Mouse (Mus musculus) embryonic facial prominence, embryonic 11.5 days (tissue): Measurements from ENCODE around the gene Tceal5. TPM values are rescaled to one million over a fixed set of nuclear protein-coding genes. Genes with fewer than 3 reads are reported as not detected.
"Not testable (repeated sequence)": the region's sequence is repeated elsewhere in the genome, so short reads cannot be mapped to it uniquely, and the experiment has no call there.

Experiments
- ATAC-seq: fragments of 200-750 bp; cut with Nextera tagmentation; replicated peaks from 2 replicates; pipeline ENCODE4 v1.8.0; 2017; ENCODE audit warnings: low read depth; ENCODE audit not compliant: insufficient number of reproducible peaks, low FRiP score, low TSS enrichment
- DNase-seq: peaks from one replicate; pipeline ENCODE4 v3.0.0-alpha.2; 2015; ENCODE audit warnings: low spot score
- H3K27ac ChIP-seq: fragments of 300-500 bp; sonication (generic); replicated peaks from 2 replicates; pipeline ENCODE4 v1.5.1; 2014; ENCODE audit warnings: mild to moderate bottlenecking, low read depth, low read length, control low read depth
- H3K27me3 ChIP-seq: fragments of 300-500 bp; sonication (generic); 2 replicates; pipeline ENCODE4 v1.6.1; 2014; ENCODE audit warnings: mild to moderate bottlenecking, low read length, moderate library complexity, mixed read lengths; ENCODE audit not compliant: control insufficient read depth, insufficient read depth
- H3K36me3 ChIP-seq: fragments of 300-500 bp; sonication (generic); replicated peaks from 2 replicates; pipeline ENCODE4 v1.6.1; 2014; ENCODE audit warnings: low read depth, mild to moderate bottlenecking, low read length, moderate library complexity, mixed read lengths; ENCODE audit not compliant: control insufficient read depth, insufficient read depth
- H3K4me1 ChIP-seq: fragments of 300-500 bp; sonication (generic); 2 replicates; pipeline ENCODE4 v1.6.1; 2014; ENCODE audit warnings: low read length, mixed read lengths; ENCODE audit not compliant: control insufficient read depth, insufficient read depth
- H3K4me2 ChIP-seq: fragments of 300-500 bp; sonication (generic); 2 replicates; pipeline ENCODE4 v1.6.1; 2014; ENCODE audit warnings: low read depth, mild to moderate bottlenecking, control low read depth, low read length, moderate library complexity
- H3K4me3 ChIP-seq: fragments of 300-500 bp; sonication (generic); 2 replicates; pipeline ENCODE4 v1.5.1; 2014; ENCODE audit warnings: low read depth, low read length, control low read depth
- H3K9ac ChIP-seq: fragments of 300-500 bp; sonication (generic); replicated peaks from 2 replicates; pipeline ENCODE4 v1.6.1; 2014; ENCODE audit warnings: mild to moderate bottlenecking, control low read depth, low read length
- H3K9me3 ChIP-seq: fragments of 300-500 bp; sonication (generic); replicated peaks from 2 replicates; pipeline ENCODE4 v1.6.1; 2016; ENCODE audit warnings: mild to moderate bottlenecking, low read length, inconsistent platforms, mixed read lengths; ENCODE audit not compliant: control insufficient read depth
- WGBS: fragments of 180-500 bp; shearing (Covaris S2); extraction: QIAGEN DNeasy Blood & Tissue Kit; methylation state at CpG from one replicate; pipeline ENCODE4 v1.1.7; 2014; 5-methylcytosine and 5-hydroxymethylcytosine counted together
- polyA plus RNA-seq: library from polyadenylated mRNA; unstranded; fragments of >200 nt; fragmentation: Nextera tagmentation; extraction: Ambion mirVana; gene quantifications from 2 replicates; pipeline ENCODE4 v1.2.1, GENCODE M21; 2014

The Tceal5 gene
- polyA plus RNA-seq, 1 experiment from 2014 or later = 2.4 TPM

- Histone ChIP-seq H3K27ac (no peak overlapping the region), H3K27me3 (no peaks in the 10 kb centered on the region), H3K4me1 (no peaks in the 10 kb centered on the region), H3K4me2 (no peak overlapping the region), H3K4me3 (no peak overlapping the region), H3K9ac (no peak overlapping the region), H3K36me3 (no peaks in the 10 kb centered on the region), H3K9me3 (no peaks in the 10 kb centered on the region)
- 77% methylated on average over 5 of the region's 5 CpGs for WGBS
- ATAC-seq = no peak
- no peak for DNase-seq
Measured at GRCm38 (mm10) chrX:136227768-136228167, 24.1 kb upstream of the Tceal5 start.

- no peak for ATAC-seq
- WGBS = 68% methylated on average over 6 of the region's 6 CpGs
Measured at GRCm38 (mm10) chrX:136223714-136224113, 20.0 kb upstream of the Tceal5 start.

GRCm38 (mm10) chrX:136216303-136216702 is 12.6 kb upstream of the Tceal5 start:
- Histone ChIP-seq H3K27ac (no peak overlapping the region), H3K36me3 (no peaks in the 10 kb centered on the region), H3K4me3 (no peak overlapping the region), H3K4me1 (no peaks in the 10 kb centered on the region), H3K9ac (no peak overlapping the region), H3K27me3 (no peaks in the 10 kb centered on the region), H3K4me2 (no peak overlapping the region), H3K9me3 (no peaks in the 10 kb centered on the region)
- 81% methylated on average over 1 of the region's 1 CpGs for WGBS
- DNase-seq = no peak
- no peak for ATAC-seq

More at GRCm38 (mm10) chrX:136223714-136224113, 20.0 kb upstream of the Tceal5 start:
- Histone ChIP-seq H3K27me3 (no peaks in the 10 kb centered on the region), H3K4me3 (no peak overlapping the region), H3K9me3 (no peaks in the 10 kb centered on the region), H3K9ac (no peak overlapping the region), H3K27ac (no peak overlapping the region), H3K36me3 (no peaks in the 10 kb centered on the region), H3K4me1 (no peaks in the 10 kb centered on the region), H3K4me2 (no peak overlapping the region)
- DNase-seq = no peak

GRCm38 (mm10) chrX:136214729-136215677 is 11.3 kb upstream of the Tceal5 start, which contains the start of the genes Tceal7 and Bex1:
Gene Tceal7, plus strand, starts transcription at chrX:136214779.
Gene Bex1, minus strand, starts transcription at chrX:136215513.
- peak; percentile 89 for ATAC-seq
- peak within 1 kb of the TSS; percentile 33 for H3K4me2 ChIP-seq
- not testable (repeated sequence) for H3K36me3 ChIP-seq, DNase-seq, H3K9me3 ChIP-seq, H3K4me1 ChIP-seq, H3K27ac ChIP-seq, H3K9ac ChIP-seq, H3K27me3 ChIP-seq
- peak within 1 kb of the TSS; percentile 33 for H3K4me3 ChIP-seq
- WGBS = 19% methylated on average over 9 of the region's 67 CpGs

GRCm38 (mm10) chrX:136213396-136213795 is 9.7 kb upstream of the Tceal5 start:
- H3K9me3 ChIP-seq = no peaks in the 10 kb centered on the region
- H3K4me1 ChIP-seq = no peaks in the 10 kb centered on the region
- H3K4me2 ChIP-seq = no peak overlapping the region
- no peaks in the 10 kb centered on the region for H3K36me3 ChIP-seq
- H3K27me3 ChIP-seq = no peaks in the 10 kb centered on the region
- no peak for DNase-seq
- no peak for ATAC-seq
- no peak overlapping the region for H3K4me3 ChIP-seq
- 71% methylated on average over 2 of the region's 2 CpGs for WGBS
- H3K27ac ChIP-seq = no peak overlapping the region
- H3K9ac ChIP-seq = no peak overlapping the region

- no peak for ATAC-seq
- Histone ChIP-seq H3K4me1 (no peaks in the 10 kb centered on the region), H3K27me3 (no peaks in the 10 kb centered on the region), H3K4me3 (no peak overlapping the region), H3K36me3 (no peaks in the 10 kb centered on the region), H3K9ac (no peak overlapping the region), H3K27ac (no peak overlapping the region), H3K4me2 (no peak overlapping the region), H3K9me3 (no peaks in the 10 kb centered on the region)
- no peak for DNase-seq
- 82% methylated on average over 6 of the region's 6 CpGs for WGBS
Measured at GRCm38 (mm10) chrX:136204406-136204805, 730 bp upstream of the Tceal5 start.

- peak overlapping the region; percentile 27 for H3K4me2 ChIP-seq
- H3K4me3 ChIP-seq = peak overlapping the region; percentile 36
- DNase-seq (no peak), ATAC-seq (peak; percentile 39; the same call in 1 of the 2 replicates)
- no peak overlapping the region for H3K9ac ChIP-seq
- no peak overlapping the region for H3K27ac ChIP-seq
- 24% methylated on average over 7 of the region's 7 CpGs for WGBS
- no peaks in the 10 kb centered on the region for H3K9me3 ChIP-seq
- no peaks in the 10 kb centered on the region for H3K27me3 ChIP-seq
- H3K36me3 ChIP-seq = no peaks in the 10 kb centered on the region
- H3K4me1 ChIP-seq = no peaks in the 10 kb centered on the region
Measured at GRCm38 (mm10) chrX:136203257-136203656, 419 bp downstream of the Tceal5 start.

- ATAC-seq (no peak), DNase-seq (peak; percentile 44)
- Histone ChIP-seq H3K9me3 (no peaks in the 10 kb centered on the region), H3K4me2 (no peak overlapping the region), H3K27me3 (no peaks in the 10 kb centered on the region), H3K9ac (no peak overlapping the region), H3K27ac (no peak overlapping the region), H3K4me3 (no peak overlapping the region), H3K4me1 (no peaks in the 10 kb centered on the region), H3K36me3 (no peaks in the 10 kb centered on the region)
- WGBS = 60% methylated on average over 1 of the region's 1 CpGs
Measured at GRCm38 (mm10) chrX:136196873-136197272, 6.8 kb downstream of the Tceal5 start.
